Mouse (Mus musculus) bone marrow macrophage, adult 2 months (primary cell): ENCODE results near the gene Tenm4.

Experiments used
- CTCF ChIP-seq: IDR thresholded peaks from 2 replicates; pipeline ENCODE4 v1.5.1; 2012; ENCODE audit warnings: low read depth, mild to moderate bottlenecking, low read length, moderate library complexity
- POLR2A ChIP-seq: IDR thresholded peaks from 2 replicates; pipeline ENCODE4 v1.6.1; 2012; ENCODE audit warnings: mild to moderate bottlenecking, low read depth, low read length, borderline replicate concordance

- TF ChIP-seq CTCF (no peak), POLR2A (no peak)
Measured at GRCm38 (mm10) chr7:96909856-96910255, 738.8 kb downstream of the Tenm4 start.
